Mouse (Mus musculus) ES-E14 (cell line): ENCODE measurements around the gene Gjd3. TPM values are rescaled to one million over a fixed set of nuclear protein-coding genes. Genes with fewer than 3 reads are reported as not detected.

Experiments
- DNase-seq: peaks from one replicate; pipeline ENCODE4 v3.0.0-alpha.2; 2013; ENCODE audit warnings: low read depth, low spot score
- H3K27ac ChIP-seq: 2 replicates; pipeline ENCODE4 v1.5.1; 2012; ENCODE audit warnings: low read depth, mild to moderate bottlenecking, low read length, moderate library complexity, mixed read lengths; ENCODE audit not compliant: poor library complexity, insufficient read depth, severe bottlenecking
- H3K36me3 ChIP-seq: 2 replicates; pipeline ENCODE4 v1.6.1; 2012; ENCODE audit warnings: mild to moderate bottlenecking, low read length, moderate library complexity, mixed read lengths; ENCODE audit not compliant: control insufficient read depth, poor library complexity, insufficient read depth, severe bottlenecking
- H3K4me1 ChIP-seq, 2 experiments: fragments of 150-350 bp in 1 of 2; sonication (generic) in 1 of 2; 2 replicates each; pipeline ENCODE4 v1.6.1; 2012; ENCODE audit warnings: low read length in 2 of 2, mild to moderate bottlenecking in 1 of 2, mixed read lengths in 1 of 2; ENCODE audit not compliant: control insufficient read depth in 2 of 2, insufficient read depth in 2 of 2, poor library complexity in 1 of 2
- H3K4me3 ChIP-seq, 2 experiments: fragments of 150-350 bp in 1 of 2; sonication (generic) in 1 of 2; 2 replicates each; pipeline ENCODE4 v1.5.1; 2012; ENCODE audit warnings: low read length in 2 of 2, low read depth in 1 of 2, mild to moderate bottlenecking in 1 of 2, mixed read lengths in 1 of 2; ENCODE audit not compliant: insufficient read depth in 1 of 2, poor library complexity in 1 of 2, severe bottlenecking in 1 of 2
- H3K9ac ChIP-seq: 2 replicates; pipeline ENCODE4 v1.6.1; 2012; ENCODE audit warnings: low read depth, mild to moderate bottlenecking, low read length, mixed read lengths; ENCODE audit not compliant: poor library complexity, insufficient read depth, severe bottlenecking
- H3K9me3 ChIP-seq: fragments of 150-350 bp; sonication (generic); 2 replicates; pipeline ENCODE4 v1.6.1; 2012; ENCODE audit warnings: low read depth, mild to moderate bottlenecking, low read length; ENCODE audit not compliant: control insufficient read depth, insufficient read depth
- CHD2 ChIP-seq: IDR thresholded peaks from 2 replicates; pipeline ENCODE4 v1.6.1; 2014; ENCODE audit warnings: mild to moderate bottlenecking, low read depth, low read length, inconsistent platforms
- HCFC1 ChIP-seq: IDR thresholded peaks from 2 replicates; pipeline ENCODE4 v1.6.1; 2012; ENCODE audit warnings: low read length, inconsistent platforms, borderline replicate concordance; ENCODE audit not compliant: insufficient read depth
- MAFK ChIP-seq: IDR thresholded peaks from 2 replicates; pipeline ENCODE4 v1.6.1; 2014; ENCODE audit warnings: mild to moderate bottlenecking, low read depth, low read length, inconsistent platforms; ENCODE audit not compliant: insufficient read depth
- ZC3H11A ChIP-seq: IDR thresholded peaks from 2 replicates; pipeline ENCODE4 v1.6.1; 2012; ENCODE audit warnings: low read depth, mild to moderate bottlenecking, inconsistent platforms, low read length, borderline replicate concordance
- ZNF384 ChIP-seq: IDR thresholded peaks from 2 replicates; pipeline ENCODE4 v1.6.1; 2012; ENCODE audit warnings: low read depth, low read length, inconsistent platforms
- in situ Hi-C, 2 experiments: fragments of 600-800 bp; cut with MboI; formaldehyde crosslinking; loops; one replicate each; pipeline ENCODE4 v1.15.1; 2025; ENCODE audit warnings: low sequenced_read_pairs in 2 of 2, inconsistent platforms in 1 of 2; ENCODE audit not compliant: unreplicated experiment in 2 of 2
- total RNA-seq: library from RNA; depleted of rRNA; stranded (reverse); fragments of 300-350 nt; gene quantifications from 2 replicates; pipeline ENCODE4 v1.2.3, GENCODE M21; 2012

The Gjd3 gene
- total RNA-seq, 1 experiment: 0.27 TPM

DNA sequence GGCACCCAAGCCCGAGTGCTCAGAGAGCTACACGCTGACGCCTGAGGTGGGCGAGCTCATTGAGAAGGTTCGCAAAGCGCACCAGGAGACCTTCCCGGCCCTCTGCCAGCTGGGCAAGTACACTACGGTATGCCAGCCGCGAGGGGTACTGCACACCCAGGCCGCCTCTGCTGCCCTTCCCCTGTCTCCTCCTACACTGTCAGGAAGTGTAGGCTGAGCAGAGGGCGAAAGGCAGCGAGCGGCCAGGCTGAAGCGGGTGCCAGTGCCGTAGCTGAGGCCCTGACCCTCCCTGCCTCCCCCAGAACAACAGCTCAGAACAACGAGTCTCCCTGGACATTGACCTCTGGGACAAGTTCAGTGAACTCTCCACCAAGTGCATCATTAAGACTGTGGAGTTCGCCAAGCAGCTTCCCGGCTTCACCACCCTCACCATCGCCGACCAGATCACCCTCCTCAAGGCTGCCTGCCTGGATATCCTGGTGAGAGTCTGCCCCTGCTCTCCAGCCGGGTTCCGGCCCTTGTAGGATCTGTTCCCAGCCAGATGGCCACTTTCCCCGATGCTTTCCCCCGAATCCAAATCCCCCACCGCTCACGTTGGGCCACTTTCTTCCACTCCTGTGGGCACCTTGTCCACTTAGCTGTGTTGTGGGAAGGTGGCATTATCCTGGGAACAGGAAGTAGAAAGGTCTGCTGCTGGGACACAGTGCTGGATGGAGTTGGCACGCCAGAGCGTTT is 12.5 kb downstream of the Gjd3 start:
- Histone ChIP-seq H3K36me3 (peaks cover 66% of the 10 kb centered on the region), H3K4me1 (peaks cover 19 to 42% of the 10 kb centered on the region in 2 experiments; a peak in 3 of 4 replicates), H3K9me3 (no peaks in the 10 kb centered on the region), H3K9ac (no peak overlapping the region), H3K27ac (no peak overlapping the region), H3K4me3 (no peak overlapping the region)
- in situ Hi-C loops: loop anchor here (5.0 kb wide), 2 partner anchors 43 to 53 kb away; partner anchors contain the start of gene Rara (in 1 of the 2)
- DNase-seq: no peak
- no peak for TF ChIP-seq ZNF384
- no peak for TF ChIP-seq CHD2
- no peak for TF ChIP-seq MAFK

GRCm38 (mm10) chr11:98969496-98969927 is 13.3 kb downstream of the Gjd3 start:
- TF ChIP-seq ZNF384 (no peak), MAFK (no peak), HCFC1 (no peak), CHD2 (no peak), ZC3H11A (no peak)
- DNase-seq: no peak
- in situ Hi-C loops: no loop called here
- peaks cover 20 to 41% of the 10 kb centered on the region in 2 experiments; a peak in 3 of 4 replicates for H3K4me1 ChIP-seq
- no peak overlapping the region for H3K27ac ChIP-seq
- H3K36me3 ChIP-seq: peaks cover 66% of the 10 kb centered on the region
- no peak overlapping the region for H3K9ac ChIP-seq
- H3K4me3 ChIP-seq: no peak overlapping the region
- no peaks in the 10 kb centered on the region for H3K9me3 ChIP-seq

DNA sequence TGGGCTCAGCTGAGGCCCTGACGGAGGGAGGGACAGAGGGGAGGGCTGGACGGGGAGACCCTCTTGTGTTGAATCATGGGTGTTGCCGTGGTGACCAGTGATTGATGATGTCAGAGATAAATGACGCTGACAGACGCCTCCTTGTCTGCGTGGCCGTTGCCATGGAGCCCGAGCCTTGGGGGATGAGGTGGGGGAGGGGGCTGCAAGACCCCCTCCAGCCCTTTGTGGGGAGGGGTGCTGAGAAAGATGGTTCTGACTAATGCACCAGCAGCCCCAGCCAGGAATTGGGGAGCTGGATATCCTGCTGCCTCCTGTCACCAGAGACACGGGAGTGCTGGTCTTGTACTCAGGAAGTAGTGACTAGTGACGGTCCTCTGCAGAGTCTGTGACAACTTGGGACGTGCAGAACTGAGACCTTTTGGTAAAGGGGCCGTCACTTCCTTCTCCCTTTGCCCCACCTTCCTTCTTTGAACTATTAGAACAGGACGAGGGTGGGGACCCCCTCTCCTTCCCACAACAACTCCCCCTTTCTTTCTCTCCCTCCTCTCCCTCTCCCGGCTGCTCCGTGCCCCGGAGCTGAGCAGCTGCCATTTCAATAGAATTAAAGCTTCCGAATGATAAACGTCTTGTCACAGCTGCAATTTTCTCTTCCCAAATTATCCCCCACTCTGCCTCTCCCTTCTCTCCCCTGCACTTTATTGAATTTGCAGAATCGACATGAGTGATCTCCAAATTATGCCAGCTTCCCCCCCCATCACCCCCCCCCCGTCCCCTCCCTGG is 13.9 kb downstream of the Gjd3 start:
- TF ChIP-seq CHD2: no peak
- TF ChIP-seq ZNF384: no peak
- no peak for TF ChIP-seq MAFK
- TF ChIP-seq ZC3H11A: no peak
- no peak for TF ChIP-seq HCFC1
- Histone ChIP-seq H3K27ac (no peak overlapping the region), H3K36me3 (peaks cover 66% of the 10 kb centered on the region), H3K9ac (no peak overlapping the region), H3K4me3 (no peak overlapping the region), H3K4me1 (peaks cover 20 to 41% of the 10 kb centered on the region in 2 experiments; a peak in 3 of 4 replicates), H3K9me3 (no peaks in the 10 kb centered on the region)
- no peak for DNase-seq
- in situ Hi-C loops: no loop called here

DNA sequence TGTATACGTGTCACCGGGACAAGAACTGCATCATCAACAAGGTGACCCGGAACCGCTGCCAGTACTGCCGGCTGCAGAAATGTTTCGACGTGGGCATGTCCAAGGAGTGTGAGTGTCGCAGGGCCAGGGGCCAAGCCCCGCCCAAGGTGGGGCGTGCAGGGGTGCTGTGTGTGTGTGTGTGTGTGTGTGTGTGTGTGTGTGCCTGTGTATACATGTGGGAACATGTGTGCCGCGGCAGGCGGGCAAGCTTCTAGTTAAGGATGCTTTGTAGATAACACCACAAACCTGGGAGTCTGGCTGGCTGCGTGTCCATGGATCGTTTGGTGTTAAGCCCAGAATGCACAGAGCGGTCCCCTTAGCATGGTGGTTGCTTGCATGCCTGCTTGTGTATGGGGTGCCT is 14.7 kb downstream of the Gjd3 start:
- peaks cover 20 to 41% of the 10 kb centered on the region in 2 experiments; a peak in 3 of 4 replicates for H3K4me1 ChIP-seq
- TF ChIP-seq CHD2: no peak
- TF ChIP-seq ZNF384: no peak
- TF ChIP-seq HCFC1: no peak
- no peak for TF ChIP-seq MAFK
- TF ChIP-seq ZC3H11A: no peak
- H3K9ac ChIP-seq: no peak overlapping the region
- in situ Hi-C loops: no loop called here
- H3K36me3 ChIP-seq: peaks cover 58% of the 10 kb centered on the region
- H3K27ac ChIP-seq: no peak overlapping the region; the same call in 1 of the 2 replicates
- H3K4me3 ChIP-seq: 0 out of 4 replicates have a peak overlapping the region, but pooled peaks of 1 of the 2 experiments have one; percentile 6
- no peaks in the 10 kb centered on the region for H3K9me3 ChIP-seq
- DNase-seq: no peak
